Mouse (Mus musculus) kidney, postnatal 14 days (tissue): ENCODE results near the gene Dctn2.
"Not testable (repeated sequence)": the region's sequence is repeated elsewhere in the genome, so short reads cannot be mapped to it uniquely, and the experiment has no call there.

Experiments
- DNase-seq: peaks from one replicate; pipeline ENCODE4 v3.0.0; 2022; ENCODE audit warnings: mixed read lengths

Gene Dctn2

DNA sequence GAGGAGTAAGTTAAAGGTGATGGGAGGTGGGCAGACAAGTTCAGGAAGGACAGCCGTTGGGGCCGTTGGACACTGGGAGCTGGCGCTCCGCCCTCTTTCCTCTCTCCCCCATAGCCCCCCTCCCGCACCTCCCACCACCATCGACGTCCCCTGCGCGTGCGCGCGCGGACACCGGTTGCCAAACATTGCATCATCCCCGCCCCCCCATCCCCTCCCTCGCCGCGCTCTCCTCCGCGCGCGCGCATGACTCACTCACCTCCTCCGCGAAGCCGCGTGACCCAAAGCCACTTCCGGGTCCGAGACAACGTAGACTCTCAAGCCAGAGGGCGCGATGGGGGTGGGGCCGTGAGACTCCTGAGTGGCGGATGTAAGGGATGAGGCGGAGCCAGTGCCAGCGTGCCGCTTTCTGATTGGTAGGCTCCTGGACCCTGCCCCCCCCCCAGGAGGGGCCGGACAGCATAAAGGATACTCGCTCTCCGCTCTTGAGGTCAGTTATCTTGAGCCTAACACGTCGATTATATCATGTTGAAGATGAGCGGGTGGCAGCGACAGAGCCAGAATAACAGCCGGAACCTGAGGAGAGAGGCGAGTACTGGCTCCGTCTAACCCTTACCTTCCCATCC, 24.2 kb downstream of the Dctn2 start:
- DNase-seq: peak; percentile 100

DNA sequence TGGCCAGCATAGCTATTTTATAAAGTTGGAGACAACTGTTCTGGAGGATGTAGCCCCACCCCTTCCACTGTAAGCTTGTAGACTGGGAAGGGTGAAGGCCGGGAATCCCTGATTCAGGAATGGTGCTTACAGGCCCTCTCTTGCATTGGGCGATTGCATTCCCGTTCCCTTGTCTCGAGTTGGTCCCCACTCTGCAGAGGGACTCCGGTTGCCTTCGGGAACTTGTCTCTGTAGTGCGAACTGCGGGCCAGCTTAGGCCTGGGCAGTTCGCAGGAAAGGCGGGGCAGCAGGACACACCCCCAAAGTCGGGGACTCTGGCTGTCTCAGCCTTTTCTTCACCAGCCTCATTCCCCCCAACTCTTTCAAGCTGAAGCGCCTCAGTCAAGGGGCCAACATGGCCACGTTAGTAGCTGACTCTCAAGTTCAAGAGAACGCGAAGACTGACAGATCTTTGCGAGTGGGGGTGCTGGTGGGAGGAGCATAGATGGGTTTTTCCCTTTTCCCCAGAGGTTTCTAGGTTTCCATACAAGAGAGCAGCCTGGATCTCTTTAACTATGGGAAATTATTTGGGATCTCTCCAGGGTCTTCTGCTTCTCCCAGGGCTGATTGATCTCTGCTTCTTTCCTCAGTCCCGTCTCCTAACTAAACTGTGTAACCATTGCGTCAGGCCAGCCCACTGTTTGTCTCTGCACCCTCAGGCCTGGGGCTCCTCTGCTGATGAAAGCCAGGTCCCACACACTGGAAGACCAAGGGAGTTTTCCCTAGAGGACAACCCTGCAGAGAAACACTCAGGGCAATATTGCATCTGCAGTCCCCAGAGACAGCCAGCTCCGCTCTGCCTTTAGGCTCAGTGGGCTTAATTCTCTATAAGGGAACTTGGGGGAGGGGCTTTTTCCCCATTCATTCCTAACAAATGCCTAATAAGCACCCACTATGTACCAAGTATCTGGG, 25.0 kb downstream of the Dctn2 start:
- DNase-seq: peak; percentile 75

DNA sequence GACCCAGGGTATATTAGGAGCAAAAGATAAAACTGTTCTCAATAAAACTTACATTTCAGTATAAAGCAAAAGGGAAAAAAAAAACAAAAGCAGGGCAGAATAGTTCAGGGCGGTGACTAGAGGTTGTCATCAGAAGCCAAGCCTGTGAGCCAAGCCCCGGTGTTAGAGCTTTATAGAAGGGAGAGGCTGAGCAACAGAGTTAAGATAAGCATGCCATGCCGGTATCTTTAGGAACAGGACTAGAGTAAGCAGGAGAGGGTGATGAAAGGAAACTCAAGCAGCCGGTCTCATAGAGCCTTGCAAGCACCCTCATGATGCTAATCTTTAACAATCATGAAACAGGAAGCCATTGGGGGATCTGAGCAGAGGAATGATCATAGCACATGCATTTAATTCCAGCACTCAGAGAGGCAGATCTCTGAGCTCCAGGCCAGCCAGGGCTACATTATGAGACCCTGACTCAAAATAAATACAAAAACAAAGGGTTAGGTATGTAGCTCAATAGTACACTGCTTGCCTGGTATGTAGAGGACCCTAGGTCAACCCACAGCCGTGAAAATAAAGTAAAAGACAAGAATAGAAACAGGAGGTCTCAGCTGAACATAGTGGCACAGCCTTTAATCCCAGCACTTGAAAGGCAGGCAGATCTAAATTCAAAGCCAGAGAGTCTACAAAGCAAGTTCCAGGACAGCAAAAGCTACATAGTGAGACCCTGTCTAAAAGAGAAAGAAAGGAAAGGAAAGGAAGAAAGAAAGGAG, 25.9 kb downstream of the Dctn2 start:
- DNase-seq: no peak

GRCm38 (mm10) chr10:127292987-127293538, 26.9 kb downstream of the Dctn2 start:
- peak; percentile 24 for DNase-seq

DNA sequence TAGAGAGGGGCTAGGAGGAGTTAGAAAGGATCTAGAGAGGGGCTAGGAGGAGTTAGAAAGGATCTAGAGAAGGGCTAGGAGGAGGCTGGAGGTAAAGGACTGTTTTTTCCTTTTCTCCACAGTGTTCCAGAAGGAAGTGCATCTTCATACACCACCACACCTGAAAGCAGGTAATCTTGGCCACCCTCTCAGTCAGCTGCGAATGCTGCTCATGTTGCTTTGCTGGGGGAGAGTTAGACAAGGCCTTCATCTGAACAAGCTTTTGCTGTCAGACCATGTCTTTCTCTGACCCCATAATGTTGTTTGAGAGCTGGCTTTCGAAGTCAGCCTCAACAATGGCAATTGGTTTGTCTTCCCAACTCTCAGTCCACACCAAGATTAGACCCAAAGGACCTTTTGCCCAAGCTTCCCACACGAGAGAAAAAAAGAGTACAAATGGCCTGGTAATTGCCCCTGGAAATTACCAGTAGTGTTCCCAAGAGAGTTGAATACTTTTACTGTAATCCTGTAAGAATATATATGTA, 27.5 kb downstream of the Dctn2 start:
- DNase-seq: no peak

GRCm38 (mm10) chr10:127294895-127295510, 28.8 kb downstream of the Dctn2 start:
- no peak for DNase-seq

DNA sequence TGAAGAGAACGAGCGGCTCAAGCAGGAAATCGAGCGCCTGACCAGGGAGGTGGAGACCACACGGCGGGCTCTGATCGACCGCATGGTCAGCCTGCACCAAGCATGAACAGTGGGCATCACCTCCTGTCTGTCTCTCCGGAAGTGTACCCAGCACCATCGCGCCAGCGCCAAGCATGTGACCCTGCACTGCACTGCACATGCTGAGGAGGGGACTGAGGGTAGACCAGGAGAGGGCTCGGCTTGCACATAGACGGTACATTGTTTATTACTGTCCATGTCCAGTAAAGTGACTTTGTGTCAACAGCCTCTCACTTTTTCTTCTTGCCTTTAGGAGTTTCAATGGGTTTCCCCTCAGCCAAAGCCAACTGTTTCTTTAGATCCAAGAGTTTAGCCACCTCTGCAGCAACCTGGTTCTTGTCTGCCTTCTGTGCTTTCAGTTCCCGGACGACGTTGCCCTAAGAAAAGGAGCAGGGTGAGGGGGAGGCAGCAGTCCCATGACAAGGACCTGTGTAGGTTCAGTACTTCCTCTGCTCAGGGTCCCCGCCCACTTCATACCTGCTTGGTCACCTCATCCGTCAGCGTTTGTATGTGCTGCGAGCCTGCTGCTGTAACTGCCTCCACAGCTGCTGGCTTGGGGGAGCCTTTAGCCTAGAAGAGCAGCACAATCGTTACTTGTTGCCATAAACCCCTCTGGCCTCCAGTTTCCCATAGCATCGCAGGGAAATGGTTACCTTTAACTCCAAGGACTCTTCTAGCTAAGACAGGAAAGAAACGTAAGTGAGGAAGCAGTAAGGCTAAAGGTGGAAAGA, 30.0 kb downstream of the Dctn2 start:
- DNase-seq: no peak

DNA sequence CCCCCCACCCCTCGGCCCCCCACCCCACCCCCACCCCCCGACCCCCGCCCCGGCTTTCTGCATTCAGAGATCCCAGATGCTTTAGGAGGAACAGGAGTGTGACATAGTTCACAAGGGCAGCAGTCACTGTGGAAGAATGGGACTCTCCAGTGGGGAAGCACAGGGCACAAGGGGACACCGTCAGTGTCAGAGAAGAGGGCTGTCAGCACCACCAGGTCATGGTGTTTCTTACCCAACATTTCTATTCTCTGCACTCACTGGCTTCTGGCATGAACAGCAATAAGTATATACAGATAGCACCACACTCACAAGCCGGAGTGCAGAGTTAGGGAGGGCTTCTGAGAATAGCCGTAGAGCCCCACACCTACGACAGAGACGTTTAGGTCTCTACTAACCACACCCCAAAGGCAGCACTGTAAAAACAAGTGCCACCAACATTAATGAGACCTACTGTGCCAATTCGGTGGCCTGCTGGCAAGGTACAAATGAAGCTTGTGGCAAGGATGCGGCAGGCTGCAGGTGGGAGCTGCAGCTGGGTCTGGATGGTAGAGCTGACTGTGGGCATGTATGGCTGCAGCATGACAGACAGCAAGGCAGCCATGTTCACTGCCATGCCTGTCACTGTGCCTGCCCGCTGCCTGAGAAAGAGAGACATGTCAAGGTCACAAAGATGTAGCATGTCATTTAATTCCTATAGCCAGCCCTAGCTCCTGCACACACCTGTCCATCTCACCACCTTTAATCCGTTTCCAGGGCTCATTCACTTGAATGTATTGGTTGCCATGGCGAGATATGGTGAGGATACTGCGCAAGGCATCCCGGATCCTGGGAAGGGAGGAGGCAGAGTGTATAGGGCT, 31.1 kb downstream of the Dctn2 start:
- DNase-seq: no peak

DNA sequence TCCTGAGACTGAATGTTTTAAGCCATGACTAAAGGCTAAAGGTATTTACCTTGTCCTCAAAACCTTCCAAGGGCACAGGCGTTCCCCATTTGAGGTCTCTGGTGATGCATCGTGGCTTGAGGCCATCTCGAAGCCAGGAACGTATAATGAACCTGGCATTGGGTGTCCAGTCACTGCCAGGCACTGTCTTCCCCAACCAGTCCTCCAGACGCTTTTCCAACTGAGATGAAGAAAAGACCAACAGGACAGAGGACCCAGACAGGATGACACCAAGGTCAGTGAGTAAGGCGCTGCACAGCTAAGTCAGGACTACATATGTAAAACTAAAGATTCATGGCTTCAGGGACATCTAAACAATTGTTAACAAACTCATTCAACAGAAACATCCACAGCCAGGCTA, 34.2 kb downstream of the Dctn2 start:
- DNase-seq: no peak

- no peak for DNase-seq
Observed at GRCm38 (mm10) chr10:127303136-127303535, 37.0 kb downstream of the Dctn2 start.

DNA sequence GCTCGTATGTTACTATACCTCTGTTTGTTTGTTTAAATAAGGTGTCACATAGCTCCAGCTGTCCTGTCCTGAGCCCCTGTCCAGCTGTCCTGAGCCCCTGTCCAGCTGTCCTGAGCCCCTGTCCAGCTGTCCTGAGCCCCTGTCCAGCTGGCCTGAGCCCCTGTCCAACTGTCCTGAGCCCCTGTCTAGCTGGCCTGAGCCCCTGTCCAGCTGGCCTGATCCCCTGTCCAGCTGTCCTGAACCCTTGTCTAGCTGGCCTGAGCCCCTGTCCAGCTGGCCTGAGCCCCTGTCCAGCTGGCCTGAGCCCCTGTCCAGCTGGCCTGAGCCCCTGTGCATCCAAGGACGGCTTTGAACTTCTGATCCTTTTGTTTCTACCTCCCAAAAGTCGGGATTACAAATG, 43.0 kb downstream of the Dctn2 start:
- DNase-seq: not testable (repeated sequence)

- no peak for DNase-seq
Observed at GRCm38 (mm10) chr10:127310523-127311475, 44.6 kb downstream of the Dctn2 start.

- DNase-seq: peak; percentile 96
Observed at GRCm38 (mm10) chr10:127311476-127312355, 45.5 kb downstream of the Dctn2 start, which contains the start of gene Mars. Mars (minus strand) TSS chr10:127311786.

GRCm38 (mm10) chr10:127312356-127312676, 46.1 kb downstream of the Dctn2 start:
- DNase-seq: peak; percentile 86

DNA sequence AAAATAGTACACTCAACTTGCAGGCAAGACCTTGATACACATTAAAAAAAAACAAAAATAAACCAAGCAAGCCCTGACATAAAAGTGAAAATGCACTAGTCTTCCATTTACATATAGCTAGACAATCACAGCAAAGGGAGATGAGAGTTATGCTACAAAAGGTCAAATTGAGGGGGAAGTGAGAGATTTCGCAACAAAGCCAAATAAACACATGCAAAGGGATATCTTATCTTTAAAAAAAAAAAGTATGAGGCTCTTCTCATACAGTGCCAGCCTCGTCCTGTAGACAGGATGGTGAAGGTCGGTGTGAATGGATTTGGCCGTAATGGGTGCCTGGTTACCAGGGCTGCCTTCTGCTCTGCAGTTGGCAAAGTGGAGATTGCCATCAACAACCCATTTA, 46.7 kb downstream of the Dctn2 start:
- no peak for DNase-seq

DNA sequence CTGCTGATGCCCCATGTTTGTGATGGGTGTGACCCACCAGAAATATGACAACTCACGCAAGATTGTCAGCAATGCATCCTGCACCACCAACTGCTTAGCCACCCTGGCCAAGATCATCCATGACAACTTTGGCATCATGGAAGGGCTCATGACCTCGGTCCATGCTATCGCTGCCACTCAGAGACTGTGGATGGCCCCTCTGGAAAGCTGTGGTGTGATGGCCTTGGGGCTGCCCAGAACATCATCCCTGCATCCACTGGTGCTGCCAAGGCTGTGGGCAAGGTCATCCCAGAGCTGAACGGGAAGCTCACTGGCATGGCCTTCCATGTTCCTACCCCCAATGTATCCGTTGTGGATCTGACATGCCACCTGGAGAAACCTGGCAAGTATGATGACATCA, 47.3 kb downstream of the Dctn2 start:
- not testable (repeated sequence) for DNase-seq

- DNase-seq: not testable (repeated sequence)
Observed at GRCm38 (mm10) chr10:127314950-127315349, 48.8 kb downstream of the Dctn2 start.

DNA sequence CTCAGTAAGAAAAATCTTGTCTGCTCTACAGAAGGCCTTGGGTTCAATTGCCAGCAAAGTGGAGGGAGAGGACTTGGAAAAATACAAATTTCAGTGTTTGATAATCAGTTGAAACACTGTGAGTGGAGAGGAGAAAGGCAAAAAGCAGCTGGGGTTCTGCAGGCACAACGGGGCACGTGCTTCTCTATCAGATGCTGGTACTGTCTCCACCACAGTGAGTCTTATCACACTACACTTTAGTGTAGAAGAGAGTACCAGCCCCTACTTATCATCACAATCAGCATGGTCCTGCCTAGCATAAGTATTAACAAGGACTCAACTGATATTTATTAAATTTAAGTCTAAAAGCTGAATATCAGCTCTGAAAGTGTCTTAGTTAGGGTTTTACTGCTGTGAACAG, 51.1 kb downstream of the Dctn2 start:
- no peak for DNase-seq
